Mouse (Mus musculus) layer of hippocampus, postnatal 36 days (tissue): ENCODE measurements around the gene Thada. TPM values are rescaled to one million over a fixed set of nuclear protein-coding genes. Genes with fewer than 3 reads are reported as not detected.

Experiments
- DNase-seq, 2 experiments: peaks; one replicate each; pipeline ENCODE4 v3.0.0; 2022
- total RNA-seq, 2 experiments: library from RNA; stranded (reverse); gene quantifications; 2 replicates each; pipeline ENCODE4 v1.2.3; 2021

The Thada gene
- total RNA-seq, 2 experiments from 2014 or later, result 14.7 to 17.3 TPM

DNA sequence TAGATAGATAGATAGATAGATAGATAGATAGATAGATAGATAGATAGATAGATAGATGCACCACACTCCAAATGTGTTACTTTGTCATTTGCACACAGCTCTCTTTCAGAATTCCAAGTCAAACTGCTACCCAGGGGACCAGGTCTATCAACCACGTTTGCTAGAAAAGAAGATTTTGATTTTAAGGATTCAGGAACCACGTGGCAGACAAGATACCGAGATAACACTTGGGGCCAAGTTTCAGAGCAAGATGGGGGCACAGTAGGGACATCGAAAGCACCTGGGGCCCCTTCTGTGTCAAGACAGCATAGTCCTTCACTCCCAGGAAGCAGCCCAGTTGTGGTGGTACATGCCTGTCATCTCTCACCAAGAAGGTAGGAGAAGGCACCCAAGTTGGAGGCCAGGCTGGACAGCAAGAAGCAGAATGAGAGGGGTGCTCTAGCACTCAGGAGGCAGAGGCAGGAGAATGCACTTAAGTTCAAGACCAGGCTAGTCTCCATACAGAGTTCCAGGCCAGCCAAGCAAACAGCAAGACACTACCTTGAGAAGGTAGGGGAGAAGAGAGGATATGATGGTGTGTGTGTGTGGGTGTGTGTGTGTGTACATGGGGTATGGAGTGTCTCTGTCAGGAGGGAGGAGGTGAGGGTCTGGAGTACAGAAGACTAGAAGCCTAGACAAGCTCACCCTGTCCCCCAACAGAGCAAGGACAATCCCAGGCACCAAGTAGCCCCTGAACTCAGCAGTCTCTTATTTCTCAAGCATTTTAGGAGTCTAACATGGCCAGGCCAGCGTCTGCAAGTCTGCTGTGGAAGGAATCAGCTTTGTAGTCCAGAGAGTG lies 321.0 kb downstream of the Thada start:
- DNase-seq, result no peak

GRCm38 (mm10) chr17:84144130-84144529 lies 321.9 kb downstream of the Thada start:
- no peak for DNase-seq

DNA sequence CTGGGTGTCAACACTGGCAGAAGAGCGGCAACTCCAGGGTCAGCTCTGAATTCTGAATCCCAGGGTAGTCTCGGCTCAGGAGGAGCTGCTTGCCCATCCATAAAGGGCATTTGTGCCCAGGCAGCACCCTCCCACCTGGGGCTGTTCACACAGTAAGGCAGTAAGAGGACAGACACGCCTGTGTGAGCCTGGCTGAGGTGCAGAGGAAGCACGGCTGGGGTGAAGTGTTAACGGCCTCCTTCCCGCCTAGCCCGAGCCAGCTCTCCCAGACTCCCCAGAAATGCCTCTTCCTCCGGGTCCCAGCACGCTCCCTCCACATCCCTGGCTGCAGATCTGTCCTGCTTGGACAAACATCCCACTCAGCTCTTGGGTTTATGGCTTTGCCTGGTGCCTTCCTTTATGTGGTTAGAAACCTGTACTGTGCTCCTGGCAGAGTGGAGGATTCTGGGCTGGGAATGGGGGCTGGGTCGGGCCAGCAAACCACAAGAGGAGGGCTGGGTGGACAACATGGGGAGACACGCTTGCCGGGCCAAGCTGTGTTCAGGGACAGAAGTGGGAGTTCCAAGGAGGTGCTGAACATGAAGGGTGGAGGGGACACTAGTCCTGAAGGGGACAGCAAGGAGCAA lies 322.7 kb downstream of the Thada start:
- no peak for DNase-seq

DNA sequence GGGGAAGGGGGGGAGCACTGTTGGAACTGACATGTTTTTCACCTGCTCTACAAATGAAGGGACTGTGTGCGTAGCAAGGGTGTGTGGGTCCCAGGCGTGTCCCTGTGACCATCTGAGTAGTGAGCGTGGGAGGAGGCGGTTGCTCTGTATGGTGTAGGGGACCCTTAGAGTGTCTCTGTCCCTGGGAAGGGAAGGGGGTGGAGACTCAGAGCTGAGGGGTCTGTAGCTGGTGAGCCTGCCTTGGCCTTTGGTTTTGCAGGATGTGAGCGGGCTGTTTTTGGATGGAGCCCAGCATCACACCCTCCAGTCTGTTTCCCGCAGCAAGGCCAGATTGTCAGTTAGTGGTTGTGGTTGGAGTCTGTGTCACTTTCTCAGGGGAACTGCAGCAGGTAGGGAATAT lies 324.3 kb downstream of the Thada start:
- no peak for DNase-seq

GRCm38 (mm10) chr17:84140822-84141507 lies 325.0 kb downstream of the Thada start:
- peak in 1 of 2 experiments; percentile 38 for DNase-seq

Other genes starting within 250 kb of the Thada start
- gene Plekhh2, start 45.7 kb upstream of the Thada start, total RNA-seq, result 1 to 10 TPM; 4.0 to 5.0 TPM
- gene Dync2li1, start 160.3 kb upstream of the Thada start, total RNA-seq, result 10 to 100 TPM; 19.1 TPM
- not detected for gene Abcg8, start 210.1 kb upstream of the Thada start, total RNA-seq
- gene Abcg5, start 216.8 kb upstream of the Thada start, total RNA-seq, result not detected